Comparison of ENCODE assay signal across 10 mouse cellular contexts in the genomic region with DNA sequence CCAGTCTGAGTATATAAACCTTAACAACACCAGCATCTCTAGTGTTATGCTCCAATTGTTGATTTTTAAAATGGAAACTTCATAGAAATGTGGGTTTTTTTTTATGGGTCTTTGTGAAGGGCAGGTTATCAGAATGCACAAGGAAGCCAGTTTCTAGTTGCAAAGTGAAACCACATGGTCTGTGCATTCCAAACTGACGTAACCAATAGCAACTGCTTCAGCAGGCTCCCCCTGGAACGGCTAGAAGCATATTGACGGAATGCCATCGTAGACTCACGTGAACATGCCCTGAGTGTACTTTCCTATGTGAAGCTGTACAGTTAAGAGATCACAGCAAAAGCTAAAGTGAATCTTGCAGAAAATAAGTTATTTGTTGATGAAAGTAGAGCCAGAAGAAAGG.
DNase-seq lines count a peak whose midpoint lies in the region; ATAC-seq and TF ChIP-seq lines count a peak whose summit lies in the region.
"Had no signal": no experiment of that assay in that cellular context is flagged by ENCODE, and none has a peak within 500 bp of the region (broad histone marks: within the 10 kb centered on the region; RNA-seq: fewer than 3 reads in every experiment).

No protein-coding gene starts in this region.

- DNase-seq in kidney, postnatal 25 days: no peak
- no peak for DNase-seq in cerebellum, adult 9-11 months
- DNase-seq in right cerebral cortex, postnatal 25 days: no peak

- peaks cover 3% of the 10 kb centered on the region; the same call in 1 of the 2 replicates for H3K4me1 ChIP-seq in kidney, embryonic 16.5 days (ENCODE audit: insufficient read depth, low read length)
- H3K4me1 ChIP-seq in embryonic facial prominence, embryonic 13.5 days: peaks cover 7% of the 10 kb centered on the region
- H3K4me1 ChIP-seq in hindbrain, embryonic 16.5 days (ENCODE audit: control insufficient read depth, insufficient read depth, low read depth, low read length): no peaks in the 10 kb centered on the region
- peaks cover 3% of the 10 kb centered on the region; the same call in 1 of the 2 replicates for H3K4me1 ChIP-seq in neural tube, embryonic 15.5 days
- no peaks in the 10 kb centered on the region for H3K4me1 ChIP-seq in intestine, postnatal 0 days (replicated peaks; ENCODE audit: control insufficient read depth, insufficient read depth, low read length)

- 34% methylated on average over 5 of the region's 5 CpGs for WGBS in kidney, embryonic 16.5 days
- 5% methylated on average over 5 of the region's 5 CpGs for WGBS in embryonic facial prominence, embryonic 13.5 days
- WGBS in hindbrain, embryonic 16.5 days: 7% methylated on average over 5 of the region's 5 CpGs
- WGBS in neural tube, embryonic 15.5 days: 16% methylated on average over 5 of the region's 5 CpGs
- WGBS in intestine, postnatal 0 days: 30% methylated on average over 5 of the region's 5 CpGs

- H3K9ac ChIP-seq in kidney, embryonic 16.5 days (replicated peaks; ENCODE audit: low read length): no peak overlapping the region
- no peak overlapping the region for H3K9ac ChIP-seq in embryonic facial prominence, embryonic 13.5 days
- H3K9ac ChIP-seq in hindbrain, embryonic 16.5 days (ENCODE audit: low read depth, low read length): no peak overlapping the region
- no peak overlapping the region for H3K9ac ChIP-seq in neural tube, embryonic 15.5 days (replicated peaks)
- H3K9ac ChIP-seq in intestine, postnatal 0 days (ENCODE audit: low read depth, low read length): no peak overlapping the region

- TF ChIP-seq CTCF in intestine, postnatal 0 days (IDR thresholded peaks at IDR 0.05; ENCODE audit: low read depth): no peak

- no peak overlapping the region for H3K4me3 ChIP-seq in kidney, embryonic 16.5 days (ENCODE audit: low read length)
- H3K4me3 ChIP-seq in embryonic facial prominence, embryonic 13.5 days: peak overlapping the region; percentile 3; the same call in 1 of the 2 replicates
- H3K4me3 ChIP-seq in hindbrain, embryonic 16.5 days (ENCODE audit: low read length): no peak overlapping the region
- H3K4me3 ChIP-seq in neural tube, embryonic 15.5 days (replicated peaks): no peak overlapping the region
- no peak overlapping the region for H3K4me3 ChIP-seq in intestine, postnatal 0 days (ENCODE audit: low read depth, low read length)

- H3K4me2 ChIP-seq in kidney, embryonic 16.5 days (replicated peaks; ENCODE audit: low read depth, low read length): peak overlapping the region; percentile 22; the same call in 1 of the 2 replicates
- peak overlapping the region; percentile 46 for H3K4me2 ChIP-seq in embryonic facial prominence, embryonic 13.5 days
- peak overlapping the region; percentile 47 for H3K4me2 ChIP-seq in hindbrain, embryonic 16.5 days (ENCODE audit: low read length)
- H3K4me2 ChIP-seq in neural tube, embryonic 15.5 days: peak overlapping the region; percentile 36
- H3K4me2 ChIP-seq in intestine, postnatal 0 days (replicated peaks; ENCODE audit: low read depth): no peak overlapping the region; the same call in 1 of the 2 replicates

- H3K9me3 ChIP-seq in kidney, embryonic 16.5 days (ENCODE audit: low read length): no peaks in the 10 kb centered on the region
- H3K9me3 ChIP-seq in embryonic facial prominence, embryonic 13.5 days: no peaks in the 10 kb centered on the region
- H3K9me3 ChIP-seq in hindbrain, embryonic 16.5 days (ENCODE audit: control insufficient read depth, low read length): no peaks in the 10 kb centered on the region
- H3K9me3 ChIP-seq in neural tube, embryonic 15.5 days (replicated peaks): no peaks in the 10 kb centered on the region
- H3K9me3 ChIP-seq in intestine, postnatal 0 days (ENCODE audit: control insufficient read depth): no peaks in the 10 kb centered on the region
- H3K9me3 ChIP-seq: G1E had no signal

- ATAC-seq in kidney, embryonic 16.5 days (ENCODE audit: low FRiP score, low TSS enrichment): peak; percentile 54; the same call in 1 of the 2 replicates
- 0 out of 2 replicates have a peak, but pooled peaks have one; percentile 56 for ATAC-seq in embryonic facial prominence, embryonic 13.5 days (ENCODE audit: insufficient number of reproducible peaks, insufficient read depth, low FRiP score, low TSS enrichment, low read depth)
- peak; percentile 75; the same call in 1 of the 2 replicates for ATAC-seq in hindbrain, embryonic 16.5 days
- no peak for ATAC-seq in neural tube, embryonic 15.5 days (ENCODE audit: low FRiP score)
- ATAC-seq in intestine, postnatal 0 days: no peak
- ATAC-seq: inflammation-experienced regulatory T-cells, adult 6 months had no signal

- no peaks in the 10 kb centered on the region for H3K27me3 ChIP-seq in kidney, embryonic 16.5 days (ENCODE audit: insufficient read depth, low read length)
- H3K27me3 ChIP-seq in embryonic facial prominence, embryonic 13.5 days: no peaks in the 10 kb centered on the region
- H3K27me3 ChIP-seq in hindbrain, embryonic 16.5 days (replicated peaks; ENCODE audit: control insufficient read depth, insufficient read depth, low read length): no peaks in the 10 kb centered on the region
- H3K27me3 ChIP-seq in neural tube, embryonic 15.5 days (replicated peaks): no peaks in the 10 kb centered on the region
- H3K27me3 ChIP-seq in intestine, postnatal 0 days (replicated peaks; ENCODE audit: control insufficient read depth, insufficient read depth, low read length): no peaks in the 10 kb centered on the region

- H3K36me3 ChIP-seq in kidney, embryonic 16.5 days (ENCODE audit: insufficient read depth, low read length): no peaks in the 10 kb centered on the region
- no peaks in the 10 kb centered on the region for H3K36me3 ChIP-seq in embryonic facial prominence, embryonic 13.5 days
- no peaks in the 10 kb centered on the region for H3K36me3 ChIP-seq in hindbrain, embryonic 16.5 days (ENCODE audit: control insufficient read depth, insufficient read depth, low read length)
- no peaks in the 10 kb centered on the region for H3K36me3 ChIP-seq in neural tube, embryonic 15.5 days
- no peaks in the 10 kb centered on the region; the same call in 1 of the 2 replicates for H3K36me3 ChIP-seq in intestine, postnatal 0 days (ENCODE audit: control insufficient read depth, insufficient read depth)
- H3K36me3 ChIP-seq: G1E had no signal

- no peak overlapping the region for H3K27ac ChIP-seq in kidney, embryonic 16.5 days (ENCODE audit: low read length)
- H3K27ac ChIP-seq in embryonic facial prominence, embryonic 13.5 days: peak overlapping the region; percentile 34; the same call in 1 of the 2 replicates
- no peak overlapping the region for H3K27ac ChIP-seq in hindbrain, embryonic 16.5 days (ENCODE audit: low read depth, low read length)
- no peak overlapping the region for H3K27ac ChIP-seq in neural tube, embryonic 15.5 days (replicated peaks)
- H3K27ac ChIP-seq in intestine, postnatal 0 days (ENCODE audit: low read depth, low read length): no peak overlapping the region

Comparison
In these comparisons a context has a peak if more than half of its experiments do, and no peak if none do; other contexts are left out.
1. ATAC-seq: peak in kidney, embryonic 16.5 days (single experiment), embryonic facial prominence, embryonic 13.5 days (single experiment) and hindbrain, embryonic 16.5 days (single experiment); none in neural tube, embryonic 15.5 days (single experiment) and intestine, postnatal 0 days (single experiment).